Mouse (Mus musculus): ENCODE measurements around the gene Shc2.

Shc2 gene

GRCm38 (mm10) chr10:79578276-79578675, 59.4 kb downstream of the Shc2 start:
- no peak for DNase-seq

- DNase-seq: no peak
These were observed 60.3 kb downstream of the Shc2 start for GRCm38 (mm10) chr10:79577376-79577775.

GRCm38 (mm10) chr10:79575754-79576153, 62.0 kb downstream of the Shc2 start:
- DNase-seq: no peak

- no peak for DNase-seq
These were observed 62.9 kb downstream of the Shc2 start for GRCm38 (mm10) chr10:79574796-79575195.

- DNase-seq: no peak
These were observed 63.4 kb downstream of the Shc2 start for GRCm38 (mm10) chr10:79574350-79574749.

GRCm38 (mm10) chr10:79573611-79574010, 64.1 kb downstream of the Shc2 start:
- DNase-seq: no peak

- no peak for DNase-seq
These were observed 66.4 kb downstream of the Shc2 start for GRCm38 (mm10) chr10:79571314-79571713.

GRCm38 (mm10) chr10:79569921-79570320, 67.8 kb downstream of the Shc2 start:
- no peak for DNase-seq
